Mouse (Mus musculus) cortical plate, adult 2 months (tissue): ENCODE data around the gene Pex13.

Source experiments
- CTCF ChIP-seq: fragments of 200-500 bp; IDR thresholded peaks from 2 replicates; pipeline ENCODE4 v1.5.1; 2011; ENCODE audit warnings: mild to moderate bottlenecking, control low read depth, low read length; ENCODE audit not compliant: insufficient read depth; ENCODE audit errors: extremely low read depth
- POLR2A ChIP-seq: fragments of 200-500 bp; IDR thresholded peaks from 2 replicates; pipeline ENCODE4 v1.6.1; 2011; ENCODE audit warnings: mild to moderate bottlenecking, low read length, control low read depth; ENCODE audit not compliant: insufficient read depth; ENCODE audit errors: extremely low read depth

- TF ChIP-seq CTCF (no peak), POLR2A (no peak)
Observed at GRCm38 (mm10) chr11:23653666-23654065, 12.1 kb downstream of the Pex13 start.
